Mouse (Mus musculus) ES-Bruce4 (cell line): Measurements from ENCODE around the gene Cdc25b.

Source experiments
- CTCF ChIP-seq: IDR thresholded peaks from one replicate; pipeline ENCODE4 v1.8.1; 2011; ENCODE audit warnings: low read depth, low read length
- EP300 ChIP-seq: IDR thresholded peaks from 2 replicates; pipeline ENCODE4 v1.6.1; 2011; ENCODE audit warnings: low read depth, low read length; ENCODE audit not compliant: insufficient read depth
- POLR2A ChIP-seq: IDR thresholded peaks from one replicate; pipeline ENCODE4 v1.8.1; 2011; ENCODE audit warnings: low read length; ENCODE audit not compliant: insufficient read depth

DNA sequence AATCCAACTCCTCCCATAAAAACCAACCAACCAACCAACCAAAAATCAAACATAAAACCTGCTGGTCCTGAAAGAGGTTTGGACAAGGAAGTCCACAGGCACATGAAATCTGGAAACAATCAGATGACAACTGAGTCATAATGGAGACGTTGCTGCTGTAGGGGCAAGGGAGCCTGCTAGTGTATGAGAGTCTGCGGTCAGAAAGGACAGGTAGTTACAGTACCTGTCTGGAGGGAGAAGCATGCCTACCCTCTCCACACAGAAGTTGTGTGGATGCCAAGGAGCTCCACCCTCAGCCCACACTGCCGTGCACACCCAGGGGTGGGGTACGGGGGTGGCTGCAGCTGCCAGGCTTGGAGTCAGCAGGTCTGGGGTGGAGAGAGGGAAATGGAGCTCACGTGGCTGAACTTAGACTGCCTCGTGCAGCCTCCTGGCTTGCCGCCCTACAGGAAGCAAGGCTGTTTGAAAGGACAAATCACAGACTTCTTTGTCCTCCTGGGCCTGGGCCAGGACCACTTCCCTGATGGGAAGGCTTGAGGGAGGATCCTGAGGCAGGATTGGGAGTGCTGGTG lies 17.7 kb downstream of the Cdc25b start:
- no peak for TF ChIP-seq CTCF
- TF ChIP-seq EP300 = no peak
- TF ChIP-seq POLR2A = no peak
